Mouse (Mus musculus) kidney, embryonic 15.5 days (tissue): Measurements from ENCODE around the gene Atxn2. TPM values are rescaled to one million over a fixed set of nuclear protein-coding genes. Genes with fewer than 3 reads are reported as not detected.

Source experiments
- ATAC-seq: fragments of 200-750 bp; cut with Nextera tagmentation; replicated peaks from 2 replicates; pipeline ENCODE4 v1.8.0; 2017; ENCODE audit warnings: moderate TSS enrichment; ENCODE audit not compliant: low FRiP score
- H3K27ac ChIP-seq: fragments of 300-500 bp; sonication (generic); 2 replicates; pipeline ENCODE4 v1.5.1; 2015; ENCODE audit warnings: mild to moderate bottlenecking, inconsistent platforms
- H3K27me3 ChIP-seq: fragments of 300-500 bp; sonication (generic); 2 replicates; pipeline ENCODE4 v1.6.1; 2015; ENCODE audit warnings: inconsistent platforms
- H3K36me3 ChIP-seq: fragments of 300-500 bp; sonication (generic); 2 replicates; pipeline ENCODE4 v1.6.1; 2015; ENCODE audit warnings: inconsistent platforms
- H3K4me1 ChIP-seq: fragments of 300-500 bp; sonication (generic); 2 replicates; pipeline ENCODE4 v1.6.1; 2015; ENCODE audit warnings: inconsistent platforms
- H3K4me2 ChIP-seq: fragments of 300-500 bp; sonication (generic); 2 replicates; pipeline ENCODE4 v1.6.1; 2015; ENCODE audit warnings: moderate library complexity, mild to moderate bottlenecking, inconsistent platforms
- H3K4me3 ChIP-seq: fragments of 300-500 bp; sonication (generic); replicated peaks from 2 replicates; pipeline ENCODE4 v1.5.1; 2015; ENCODE audit warnings: mild to moderate bottlenecking, inconsistent platforms
- H3K9ac ChIP-seq: fragments of 300-500 bp; sonication (generic); 2 replicates; pipeline ENCODE4 v1.6.1; 2015; ENCODE audit warnings: mild to moderate bottlenecking, inconsistent platforms
- H3K9me3 ChIP-seq: fragments of 300-500 bp; sonication (generic); replicated peaks from 2 replicates; pipeline ENCODE4 v1.6.1; 2016; ENCODE audit warnings: inconsistent platforms
- WGBS: fragments of 180-500 bp; shearing (Covaris S2); methylation state at CpG from one replicate; pipeline ENCODE4 v1.1.7; 2015; ENCODE audit warnings: mixed read lengths; 5-methylcytosine and 5-hydroxymethylcytosine counted together
- polyA plus RNA-seq: library from polyadenylated mRNA; unstranded; fragments of >200 nt; fragmentation: Nextera tagmentation; extraction: Ambion mirVana; gene quantifications from 2 replicates; pipeline ENCODE4 v1.2.1, GENCODE M21; 2015

The Atxn2 gene
- 50.1 and 54.9 TPM in 2 replicates for polyA plus RNA-seq

DNA sequence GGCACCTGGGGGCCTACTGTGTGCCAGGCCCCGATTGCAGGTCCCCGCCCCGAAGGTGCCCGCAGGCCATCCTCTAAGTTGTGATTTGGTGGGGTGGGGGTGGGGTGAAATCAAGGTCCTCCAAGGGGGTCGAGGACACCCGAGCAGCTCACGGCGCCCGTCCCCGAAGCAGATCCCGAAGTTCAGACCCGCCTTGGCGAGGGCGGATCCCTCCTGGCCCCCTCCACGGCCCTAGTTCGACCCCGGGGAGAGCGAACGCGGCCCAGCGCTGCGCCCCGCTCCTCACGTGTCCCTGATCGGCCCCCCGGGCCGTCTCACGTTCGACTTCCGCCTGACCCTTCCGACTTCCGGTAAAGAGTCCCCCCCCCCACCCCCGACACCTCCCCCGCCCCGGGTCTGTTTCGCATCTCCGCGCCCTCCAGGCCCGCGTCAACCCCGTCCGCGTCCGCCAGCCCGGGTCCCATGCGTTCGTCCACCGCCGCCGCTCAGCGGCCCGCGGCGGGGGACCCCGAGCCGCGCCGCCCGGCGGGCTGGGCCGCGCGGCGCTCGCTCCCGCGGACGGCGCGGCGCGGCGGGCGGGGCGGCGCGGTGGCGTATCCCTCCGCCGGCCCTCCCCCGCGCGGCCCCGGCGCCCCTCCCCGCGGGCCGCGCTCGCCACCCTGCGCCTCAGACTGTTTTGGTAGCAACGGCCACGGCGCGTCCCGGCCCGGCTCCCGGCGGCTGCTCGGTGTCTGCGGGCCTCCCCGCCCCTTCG lies at the start of gene Atxn2:
Gene Atxn2 (plus strand): TSS at position 164 of the 754 bp plus-strand sequence.
- ATAC-seq: peak; percentile 88
- Histone ChIP-seq H3K27me3 (no peaks in the 10 kb centered on the region), H3K4me1 (peaks cover 33% of the 10 kb centered on the region), H3K36me3 (no peaks in the 10 kb centered on the region), H3K9ac (peak within 1 kb of the TSS; percentile 98), H3K4me2 (peak within 1 kb of the TSS; percentile 79), H3K27ac (peak within 1 kb of the TSS; percentile 97), H3K9me3 (no peaks in the 10 kb centered on the region), H3K4me3 (peak within 1 kb of the TSS; percentile 99)
- 1% methylated on average over 82 of the region's 103 CpGs for WGBS

DNA sequence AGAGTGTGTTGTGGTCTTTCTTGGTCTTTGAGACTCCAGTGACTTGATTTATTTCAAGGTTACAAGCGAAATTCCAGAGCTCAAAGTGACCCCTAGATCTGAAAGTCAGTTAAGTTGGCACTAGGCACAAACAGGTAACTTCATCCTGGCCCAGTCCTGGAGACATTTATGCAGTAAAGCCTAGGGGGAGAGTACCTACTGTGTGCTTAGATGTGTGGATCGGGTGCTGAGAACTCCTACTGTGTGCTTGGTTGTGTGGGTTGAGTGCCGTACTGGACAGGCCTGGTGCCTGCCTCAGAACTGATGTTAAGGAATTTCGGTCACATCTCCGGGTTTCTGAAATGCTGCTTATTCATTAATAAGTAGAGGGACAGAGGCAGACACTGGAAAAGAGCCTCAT lies 49.6 kb upstream of the Atxn2 start:
- peak overlapping the region; percentile 88; the same call in 1 of the 2 replicates for H3K9ac ChIP-seq
- ATAC-seq: no peak
- peaks cover 42% of the 10 kb centered on the region for H3K36me3 ChIP-seq
- H3K9me3 ChIP-seq: no peaks in the 10 kb centered on the region
- H3K27ac ChIP-seq: no peak overlapping the region
- WGBS: 80% methylated on average over 5 of the region's 5 CpGs
- peak overlapping the region; percentile 89 for H3K4me3 ChIP-seq
- peak overlapping the region; percentile 90 for H3K4me2 ChIP-seq
- peaks cover 17% of the 10 kb centered on the region for H3K4me1 ChIP-seq
- H3K27me3 ChIP-seq: no peaks in the 10 kb centered on the region

DNA sequence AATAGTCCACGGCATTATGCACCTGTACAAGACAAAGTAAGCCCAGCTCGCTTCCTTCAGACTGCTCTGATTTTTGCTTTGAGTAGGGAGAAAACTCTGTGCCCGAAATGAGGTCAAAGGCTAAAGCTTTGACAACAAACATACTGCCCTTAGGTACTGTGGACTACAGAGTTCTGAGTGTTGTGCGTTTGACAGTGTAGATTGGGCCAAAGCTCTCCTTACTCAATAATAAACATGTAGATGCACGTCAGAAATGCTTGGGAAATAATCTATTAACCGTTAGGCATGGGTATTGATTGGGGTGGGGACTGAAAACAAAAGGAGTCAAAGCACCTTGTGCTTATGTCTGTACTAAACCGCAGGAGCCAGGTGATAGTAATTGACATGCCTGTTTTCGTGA lies 47.7 kb upstream of the Atxn2 start:
- Histone ChIP-seq H3K27me3 (no peaks in the 10 kb centered on the region), H3K9me3 (no peaks in the 10 kb centered on the region), H3K4me1 (peaks cover 17% of the 10 kb centered on the region), H3K36me3 (peaks cover 60% of the 10 kb centered on the region), H3K27ac (no peak overlapping the region), H3K4me2 (no peak overlapping the region), H3K9ac (no peak overlapping the region), H3K4me3 (no peak overlapping the region)
- no peak for ATAC-seq
- WGBS: 87% methylated on average over 8 of the region's 8 CpGs

DNA sequence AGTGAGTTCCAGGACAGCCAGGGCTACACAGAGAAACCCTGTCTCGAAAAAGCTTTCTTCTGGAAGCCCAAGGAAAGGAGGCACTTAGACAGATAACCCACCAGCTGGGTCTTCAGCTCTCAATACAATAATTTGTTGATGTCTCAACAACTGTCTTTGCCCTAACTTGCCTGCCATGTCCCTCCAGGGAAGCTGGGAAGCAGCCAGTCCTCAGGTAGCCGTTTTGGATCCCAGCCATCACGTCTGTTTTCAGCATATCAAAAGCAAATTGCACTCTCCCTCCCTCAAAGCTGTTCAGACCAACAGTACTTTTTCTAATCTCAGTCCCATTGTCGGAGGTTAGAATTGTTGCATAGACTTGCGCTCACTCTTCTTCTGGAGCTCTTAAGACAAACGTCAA lies 47.1 kb upstream of the Atxn2 start:
- 90% methylated on average over 6 of the region's 6 CpGs for WGBS

DNA sequence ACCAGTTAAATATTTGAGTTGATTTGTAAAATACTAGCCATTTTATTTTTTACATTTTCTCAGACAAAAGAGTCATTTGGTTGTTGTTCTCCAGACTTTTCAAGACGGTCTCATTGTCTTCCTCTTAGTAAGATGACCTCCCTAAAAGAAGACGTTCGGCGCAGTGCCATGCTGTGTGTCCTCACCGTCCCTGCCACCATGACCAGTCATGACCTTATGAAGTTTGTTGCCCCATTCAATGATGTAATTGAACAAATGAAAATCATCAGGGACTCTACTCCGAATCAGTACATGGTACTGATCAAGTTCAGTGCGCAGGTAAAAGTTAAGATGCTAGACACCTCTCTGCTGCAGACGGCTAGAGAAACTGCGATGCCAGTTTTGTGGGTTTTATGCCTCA lies 46.2 kb upstream of the Atxn2 start:
- Histone ChIP-seq H3K27ac (no peak overlapping the region), H3K4me1 (peaks cover 12% of the 10 kb centered on the region), H3K27me3 (no peaks in the 10 kb centered on the region), H3K36me3 (peaks cover 72% of the 10 kb centered on the region), H3K4me3 (no peak overlapping the region), H3K9me3 (no peaks in the 10 kb centered on the region), H3K4me2 (no peak overlapping the region), H3K9ac (no peak overlapping the region)
- no peak for ATAC-seq
- WGBS: 94% methylated on average over 9 of the region's 9 CpGs

More for the DNA sequence above, 47.1 kb upstream of the Atxn2 start:
- no peak overlapping the region for H3K4me3 ChIP-seq
- no peak overlapping the region for H3K27ac ChIP-seq
- no peaks in the 10 kb centered on the region for H3K27me3 ChIP-seq
- H3K9ac ChIP-seq: no peak overlapping the region
- no peak for ATAC-seq
- no peak overlapping the region for H3K4me2 ChIP-seq
- H3K4me1 ChIP-seq: peaks cover 17% of the 10 kb centered on the region
- H3K36me3 ChIP-seq: peaks cover 65% of the 10 kb centered on the region
- no peaks in the 10 kb centered on the region for H3K9me3 ChIP-seq

- 86% methylated on average over 4 of the region's 4 CpGs for WGBS
- H3K36me3 ChIP-seq: peaks cover 89% of the 10 kb centered on the region
These were observed 44.1 kb upstream of the Atxn2 start for GRCm38 (mm10) chr5:121667067-121667466.

DNA sequence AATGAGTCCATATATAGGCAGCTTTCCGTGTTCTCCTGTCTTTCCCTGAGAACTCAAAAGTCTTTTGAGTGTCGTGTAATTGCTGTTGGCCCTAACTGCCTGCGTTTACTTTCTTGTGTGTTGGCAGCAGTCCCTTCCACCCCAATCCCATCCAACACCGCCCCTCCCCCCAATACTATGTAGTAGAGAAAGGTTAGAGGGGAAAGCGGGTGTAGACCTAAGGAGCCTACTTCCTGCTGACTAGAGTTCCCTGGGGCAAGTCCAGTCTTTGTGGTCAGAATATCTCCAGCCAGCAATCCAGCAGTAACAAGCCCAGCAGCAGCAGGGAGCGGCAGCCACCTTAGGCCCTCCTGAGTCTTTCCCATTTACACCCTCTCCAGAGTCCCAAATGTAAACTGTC lies 42.7 kb upstream of the Atxn2 start:
- Histone ChIP-seq H3K27ac (no peak overlapping the region), H3K4me3 (no peak overlapping the region), H3K9me3 (no peaks in the 10 kb centered on the region), H3K4me1 (no peaks in the 10 kb centered on the region), H3K9ac (no peak overlapping the region), H3K36me3 (peaks cover 91% of the 10 kb centered on the region), H3K4me2 (no peak overlapping the region), H3K27me3 (no peaks in the 10 kb centered on the region)
- WGBS: 80% methylated on average over 6 of the region's 6 CpGs
- no peak for ATAC-seq

More at GRCm38 (mm10) chr5:121667067-121667466, 44.1 kb upstream of the Atxn2 start:
- Histone ChIP-seq H3K9ac (no peak overlapping the region), H3K27me3 (no peaks in the 10 kb centered on the region), H3K27ac (no peak overlapping the region), H3K4me3 (no peak overlapping the region), H3K9me3 (no peaks in the 10 kb centered on the region), H3K4me1 (peaks cover 1% of the 10 kb centered on the region), H3K4me2 (no peak overlapping the region)
- no peak for ATAC-seq

DNA sequence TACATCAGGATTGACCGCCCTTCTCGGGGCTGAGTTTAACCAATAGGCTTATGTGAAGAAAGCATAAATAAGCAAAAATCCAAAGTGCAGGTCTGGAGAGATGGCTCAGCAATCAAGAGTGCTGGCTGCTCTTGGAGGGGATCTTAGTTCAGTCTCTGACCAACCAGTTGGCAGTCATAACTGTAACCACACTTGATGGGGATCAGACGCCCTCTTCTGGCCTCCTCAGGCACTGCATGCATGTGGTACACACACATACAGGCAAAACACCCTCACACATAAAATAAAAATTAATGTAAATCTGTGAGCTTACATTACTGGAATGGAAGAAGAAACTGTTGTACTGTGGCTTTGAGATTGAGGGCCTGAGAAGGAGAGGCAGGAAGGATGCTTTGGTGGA lies 40.7 kb upstream of the Atxn2 start:
- no peak overlapping the region for H3K4me3 ChIP-seq
- no peak overlapping the region for H3K4me2 ChIP-seq
- no peaks in the 10 kb centered on the region for H3K27me3 ChIP-seq
- H3K4me1 ChIP-seq: no peaks in the 10 kb centered on the region
- H3K27ac ChIP-seq: no peak overlapping the region
- H3K36me3 ChIP-seq: peaks cover 88% of the 10 kb centered on the region
- no peak overlapping the region for H3K9ac ChIP-seq
- no peaks in the 10 kb centered on the region for H3K9me3 ChIP-seq
- no peak for ATAC-seq
- 81% methylated on average over 3 of the region's 3 CpGs for WGBS

DNA sequence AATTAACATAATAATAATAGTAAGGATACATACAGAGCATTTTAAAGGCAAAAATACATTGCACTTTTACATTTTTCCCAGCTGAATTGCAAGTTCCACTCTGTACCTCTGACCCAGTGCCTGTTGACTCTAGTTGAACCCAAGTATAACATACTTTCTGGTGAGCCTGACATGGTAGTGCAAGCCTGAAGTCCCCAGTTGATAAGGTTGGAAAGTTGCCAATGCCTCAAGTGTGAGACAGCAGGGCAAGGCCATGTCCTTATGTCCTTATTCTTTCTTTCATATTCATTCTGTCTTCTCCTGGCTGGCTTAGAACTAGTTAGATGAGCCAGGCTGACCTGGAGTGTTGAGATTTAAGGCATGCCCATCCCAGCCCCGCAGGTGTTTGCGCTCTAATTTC lies 28.9 kb upstream of the Atxn2 start:
- peaks cover 99% of the 10 kb centered on the region for H3K36me3 ChIP-seq

GRCm38 (mm10) chr5:121685495-121685894 lies 25.6 kb upstream of the Atxn2 start:
- Histone ChIP-seq H3K27ac (no peak overlapping the region), H3K4me1 (peaks cover 1% of the 10 kb centered on the region; the same call in 1 of the 2 replicates), H3K9me3 (no peaks in the 10 kb centered on the region), H3K9ac (no peak overlapping the region), H3K27me3 (no peaks in the 10 kb centered on the region), H3K4me2 (no peak overlapping the region), H3K4me3 (no peak overlapping the region), H3K36me3 (peaks cover 70% of the 10 kb centered on the region)
- ATAC-seq: no peak
- WGBS: 89% methylated on average over 6 of the region's 6 CpGs

More for the DNA sequence above, 28.9 kb upstream of the Atxn2 start:
- Histone ChIP-seq H3K9me3 (no peaks in the 10 kb centered on the region), H3K4me2 (no peak overlapping the region), H3K9ac (no peak overlapping the region), H3K27ac (no peak overlapping the region), H3K4me1 (no peaks in the 10 kb centered on the region), H3K4me3 (no peak overlapping the region), H3K27me3 (no peaks in the 10 kb centered on the region)
- no peak for ATAC-seq
- WGBS: 98% methylated on average over 2 of the region's 2 CpGs

DNA sequence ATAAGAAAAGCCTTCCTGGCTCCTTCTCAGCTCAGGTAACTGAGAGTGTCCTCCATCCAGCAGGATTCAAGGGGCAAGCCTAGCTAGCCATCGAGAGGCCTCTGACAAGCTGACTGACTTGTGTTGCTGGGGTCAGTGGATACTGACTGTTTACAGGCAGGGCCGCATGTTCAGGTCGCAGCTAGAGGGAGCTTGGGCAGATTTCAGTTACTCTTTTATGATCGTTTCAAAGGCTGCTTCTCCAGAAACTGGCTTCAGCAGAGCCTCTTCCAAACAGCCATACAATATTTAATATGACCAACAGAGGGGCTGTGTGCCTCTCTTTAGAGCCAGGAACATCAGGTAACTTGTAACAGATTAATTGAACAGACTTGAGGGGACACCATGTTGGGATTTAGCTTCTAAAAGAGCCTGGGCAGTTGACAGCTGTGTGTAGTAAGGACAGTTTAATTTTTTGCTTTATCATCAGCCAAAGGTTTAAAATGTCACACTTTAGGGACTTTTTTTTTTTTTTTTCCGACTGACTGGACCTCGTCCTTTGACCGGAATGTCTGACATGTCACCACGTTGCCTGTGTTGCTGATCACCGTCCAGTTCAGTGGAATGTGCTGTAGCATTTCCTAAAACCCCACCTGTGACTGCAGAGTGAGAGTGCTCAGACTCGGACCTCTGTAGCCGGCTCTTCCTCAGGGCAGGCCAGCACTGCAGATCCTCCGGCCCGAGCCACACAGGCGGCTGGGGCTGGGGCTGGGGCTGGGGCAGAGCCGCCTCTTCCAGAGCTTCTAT lies 24.8 kb upstream of the Atxn2 start:
- H3K36me3 ChIP-seq: peaks cover 62% of the 10 kb centered on the region
- no peaks in the 10 kb centered on the region for H3K27me3 ChIP-seq
- no peak overlapping the region for H3K4me3 ChIP-seq
- 72% methylated on average over 15 of the region's 15 CpGs for WGBS
- H3K4me1 ChIP-seq: peaks cover 4% of the 10 kb centered on the region; the same call in 1 of the 2 replicates
- H3K4me2 ChIP-seq: no peak overlapping the region
- no peaks in the 10 kb centered on the region for H3K9me3 ChIP-seq
- ATAC-seq: no peak
- no peak overlapping the region for H3K9ac ChIP-seq
- H3K27ac ChIP-seq: no peak overlapping the region

DNA sequence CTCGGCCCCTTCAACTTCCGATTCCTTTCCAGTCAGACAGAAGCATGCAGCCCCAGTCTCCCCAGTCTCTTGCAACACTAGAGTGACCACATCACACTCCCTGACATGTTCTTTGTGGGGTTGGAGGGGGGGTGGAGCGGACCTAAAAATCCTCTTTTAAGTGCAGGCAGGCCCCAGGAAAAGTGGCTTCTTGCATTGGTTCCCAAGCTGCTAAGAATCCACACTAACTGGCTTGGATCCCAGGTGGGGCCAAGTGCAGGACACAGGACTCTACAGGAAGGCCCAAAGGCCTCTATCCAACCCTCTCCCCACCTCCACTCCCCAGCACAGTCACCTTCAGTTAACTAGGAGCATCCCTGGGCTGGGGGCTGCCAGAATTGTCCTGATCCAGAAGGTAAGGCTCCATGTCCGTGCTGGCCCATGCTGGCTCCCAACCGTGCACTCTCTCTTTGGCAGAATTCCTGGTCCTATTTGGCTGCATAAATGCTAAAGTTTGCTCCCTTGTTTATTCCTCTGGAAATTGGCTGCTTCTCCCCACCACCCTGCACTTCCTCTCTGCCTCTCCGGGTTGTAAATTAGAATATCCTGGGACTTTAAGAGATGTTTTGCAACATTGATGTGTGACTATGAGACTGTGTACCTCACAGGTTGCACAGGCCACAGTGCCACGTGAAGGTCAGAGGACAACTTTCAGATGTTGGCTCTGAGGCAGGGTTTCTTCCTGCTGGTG lies 20.5 kb upstream of the Atxn2 start:
- H3K4me1 ChIP-seq: peaks cover 4% of the 10 kb centered on the region; the same call in 1 of the 2 replicates
- peak overlapping the region; percentile 74 for H3K27ac ChIP-seq
- H3K4me3 ChIP-seq: no peak overlapping the region
- WGBS: 64% methylated on average over 7 of the region's 7 CpGs
- H3K36me3 ChIP-seq: peaks cover 20% of the 10 kb centered on the region
- no peak for ATAC-seq
- H3K4me2 ChIP-seq: no peak overlapping the region
- H3K9me3 ChIP-seq: no peaks in the 10 kb centered on the region
- no peak overlapping the region for H3K9ac ChIP-seq
- H3K27me3 ChIP-seq: no peaks in the 10 kb centered on the region
